Mouse (Mus musculus) hindbrain, embryonic 13.5 days (tissue): ENCODE measurements at regions not wholly inside any gene's neighbourhood (a gene's known extent, or its start where the extent isn't known, plus 50 kb on each side); places are given as distances from the start of the nearest gene placed in this dataset.

Experiments
- ATAC-seq: fragments of 200-750 bp; cut with Nextera tagmentation; 2 replicates; pipeline ENCODE4 v1.8.0; 2017; ENCODE audit warnings: moderate TSS enrichment; ENCODE audit not compliant: low FRiP score
- H3K27ac ChIP-seq: fragments of 300-500 bp; sonication (generic); 2 replicates; pipeline ENCODE4 v1.5.1; 2015; ENCODE audit warnings: inconsistent platforms, mild to moderate bottlenecking, moderate library complexity
- H3K27me3 ChIP-seq: fragments of 300-500 bp; sonication (generic); 2 replicates; pipeline ENCODE4 v1.6.1; 2015; ENCODE audit warnings: mild to moderate bottlenecking, inconsistent platforms
- H3K36me3 ChIP-seq: fragments of 300-500 bp; sonication (generic); 2 replicates; pipeline ENCODE4 v1.6.1; 2015; ENCODE audit warnings: mild to moderate bottlenecking, inconsistent platforms
- H3K4me1 ChIP-seq: fragments of 300-500 bp; sonication (generic); replicated peaks from 2 replicates; pipeline ENCODE4 v1.6.1; 2015; ENCODE audit warnings: inconsistent platforms
- H3K4me2 ChIP-seq: fragments of 300-500 bp; sonication (generic); 2 replicates; pipeline ENCODE4 v1.6.1; 2015; ENCODE audit warnings: inconsistent platforms, mild to moderate bottlenecking, moderate library complexity
- H3K4me3 ChIP-seq: fragments of 300-500 bp; sonication (generic); 2 replicates; pipeline ENCODE4 v1.5.1; 2015; ENCODE audit warnings: mild to moderate bottlenecking, inconsistent platforms
- H3K9ac ChIP-seq: fragments of 300-500 bp; sonication (generic); 2 replicates; pipeline ENCODE4 v1.6.1; 2015; ENCODE audit warnings: mild to moderate bottlenecking, inconsistent platforms
- H3K9me3 ChIP-seq: fragments of 300-500 bp; sonication (generic); 2 replicates; pipeline ENCODE4 v1.6.1; 2016; ENCODE audit warnings: inconsistent platforms
- WGBS: fragments of 180-500 bp; shearing (Covaris S2); methylation state at CpG from one replicate; pipeline ENCODE4 v1.1.7; 2015; 5-methylcytosine and 5-hydroxymethylcytosine counted together

GRCm38 (mm10) chr1:35708176-35708788, 359.9 kb upstream of the Hs6st1 start:
- Histone ChIP-seq H3K4me1 (no peaks in the 10 kb centered on the region), H3K4me3 (no peak overlapping the region), H3K9ac (no peak overlapping the region), H3K27me3 (no peaks in the 10 kb centered on the region), H3K36me3 (no peaks in the 10 kb centered on the region), H3K9me3 (no peaks in the 10 kb centered on the region), H3K27ac (no peak overlapping the region), H3K4me2 (no peak overlapping the region)
- no peak for ATAC-seq
- WGBS, result 93% methylated on average over 2 of the region's 2 CpGs

DNA sequence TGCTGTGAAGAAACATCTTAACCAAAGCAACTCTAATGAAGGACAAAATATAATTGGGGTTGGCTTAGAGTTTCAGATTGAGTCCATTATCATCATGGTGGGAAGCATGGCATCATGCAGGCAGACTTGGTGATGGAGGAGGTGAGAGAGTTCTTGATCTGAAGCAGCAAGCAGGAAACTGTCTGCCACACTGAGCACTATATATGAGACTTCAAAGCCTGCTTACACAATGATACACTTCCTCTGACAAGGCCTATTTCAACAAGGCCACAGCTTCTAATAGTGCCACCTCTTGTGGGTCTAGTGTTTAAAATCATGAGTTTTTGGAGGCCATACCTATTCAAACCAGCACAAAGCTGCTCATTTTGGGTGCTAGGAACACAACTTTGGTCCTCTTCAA, 359.0 kb upstream of the Hs6st1 start:
- Histone ChIP-seq H3K27ac (no peak overlapping the region), H3K9ac (no peak overlapping the region), H3K4me3 (no peak overlapping the region), H3K9me3 (no peaks in the 10 kb centered on the region), H3K27me3 (no peaks in the 10 kb centered on the region), H3K4me1 (no peaks in the 10 kb centered on the region), H3K36me3 (no peaks in the 10 kb centered on the region), H3K4me2 (no peak overlapping the region)
- ATAC-seq, result no peak

DNA sequence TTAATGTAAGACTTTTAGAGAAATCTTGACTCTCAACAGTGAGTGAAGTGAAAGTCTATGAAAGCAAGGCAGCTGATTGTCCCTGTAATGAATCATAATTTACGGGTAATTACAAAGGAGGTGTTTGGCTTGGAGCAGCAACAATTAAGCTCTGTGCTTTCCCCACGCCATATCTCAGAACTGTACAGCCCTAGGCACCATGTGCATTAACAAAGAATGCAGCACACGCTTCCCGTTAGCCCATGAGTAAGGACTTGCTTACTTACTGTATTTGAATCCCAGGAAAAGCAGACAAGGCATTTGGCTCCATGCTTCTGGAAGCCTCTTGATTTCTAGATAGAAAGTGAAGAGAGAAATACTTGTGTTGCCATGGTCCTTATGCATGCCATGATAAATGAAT, 354.2 kb upstream of the Hs6st1 start:
- Histone ChIP-seq H3K4me2 (no peak overlapping the region), H3K27me3 (no peaks in the 10 kb centered on the region), H3K27ac (no peak overlapping the region), H3K4me3 (no peak overlapping the region), H3K9ac (no peak overlapping the region), H3K36me3 (no peaks in the 10 kb centered on the region), H3K9me3 (no peaks in the 10 kb centered on the region), H3K4me1 (no peaks in the 10 kb centered on the region)
- no peak for ATAC-seq
- 80% methylated on average over 4 of the region's 4 CpGs for WGBS

DNA sequence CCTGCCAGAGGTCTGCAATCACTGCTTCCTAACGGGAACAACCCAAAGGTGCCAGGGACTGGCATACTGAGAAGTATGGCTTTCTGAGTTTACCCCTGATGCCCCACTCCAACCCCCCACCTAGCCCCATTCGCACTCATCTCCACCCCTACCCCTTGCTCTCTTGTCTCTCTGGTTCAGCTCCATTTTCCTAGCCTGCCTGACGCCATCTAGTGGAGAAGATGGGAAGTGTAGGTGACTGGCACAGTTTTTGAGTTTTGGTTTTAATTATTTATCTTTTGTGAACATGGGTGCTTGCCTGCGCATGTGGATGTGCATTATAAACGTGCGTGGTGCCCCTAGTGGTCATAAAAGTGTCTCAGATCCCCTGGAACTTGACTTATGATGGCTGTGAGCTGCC, 352.3 kb upstream of the Hs6st1 start:
- Histone ChIP-seq H3K9ac (no peak overlapping the region), H3K4me1 (no peaks in the 10 kb centered on the region), H3K36me3 (no peaks in the 10 kb centered on the region), H3K9me3 (no peaks in the 10 kb centered on the region), H3K4me3 (no peak overlapping the region), H3K27ac (no peak overlapping the region), H3K4me2 (no peak overlapping the region), H3K27me3 (no peaks in the 10 kb centered on the region)
- 62% methylated on average over 6 of the region's 6 CpGs for WGBS
- no peak for ATAC-seq

DNA sequence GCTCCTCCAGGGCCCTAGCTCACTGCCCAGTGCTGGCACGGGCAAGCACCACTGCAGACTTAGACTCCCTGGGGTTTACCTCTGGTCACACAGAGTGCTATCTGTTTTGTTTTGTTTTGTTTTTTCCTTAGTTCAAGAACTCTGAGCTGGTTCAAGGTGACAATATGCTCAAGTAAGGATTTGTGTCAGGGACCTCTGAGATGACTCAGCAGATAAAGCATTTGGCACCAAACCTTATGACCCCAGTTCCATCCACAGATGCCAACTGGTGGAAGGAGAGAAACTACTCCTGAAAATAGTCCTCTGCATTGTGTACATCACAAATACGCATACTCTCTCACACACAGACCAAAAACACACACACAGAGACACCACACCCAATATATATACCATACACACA, 351.0 kb upstream of the Hs6st1 start:
- H3K36me3 ChIP-seq, result no peaks in the 10 kb centered on the region
- H3K4me1 ChIP-seq, result no peaks in the 10 kb centered on the region
- H3K4me3 ChIP-seq, result no peak overlapping the region
- 83% methylated on average over 2 of the region's 2 CpGs for WGBS
- H3K4me2 ChIP-seq, result no peak overlapping the region
- H3K9me3 ChIP-seq, result no peaks in the 10 kb centered on the region
- no peak overlapping the region for H3K9ac ChIP-seq
- no peaks in the 10 kb centered on the region for H3K27me3 ChIP-seq
- no peak overlapping the region for H3K27ac ChIP-seq
- no peak for ATAC-seq

GRCm38 (mm10) chr1:35717659-35718058, 350.5 kb upstream of the Hs6st1 start:
- 60% methylated on average over 2 of the region's 2 CpGs for WGBS
- no peak overlapping the region for H3K4me3 ChIP-seq
- H3K9ac ChIP-seq, result no peak overlapping the region
- H3K4me1 ChIP-seq, result no peaks in the 10 kb centered on the region
- no peaks in the 10 kb centered on the region for H3K36me3 ChIP-seq
- H3K4me2 ChIP-seq, result no peak overlapping the region
- no peaks in the 10 kb centered on the region for H3K9me3 ChIP-seq
- no peak overlapping the region for H3K27ac ChIP-seq
- no peak for ATAC-seq
- H3K27me3 ChIP-seq, result no peaks in the 10 kb centered on the region

DNA sequence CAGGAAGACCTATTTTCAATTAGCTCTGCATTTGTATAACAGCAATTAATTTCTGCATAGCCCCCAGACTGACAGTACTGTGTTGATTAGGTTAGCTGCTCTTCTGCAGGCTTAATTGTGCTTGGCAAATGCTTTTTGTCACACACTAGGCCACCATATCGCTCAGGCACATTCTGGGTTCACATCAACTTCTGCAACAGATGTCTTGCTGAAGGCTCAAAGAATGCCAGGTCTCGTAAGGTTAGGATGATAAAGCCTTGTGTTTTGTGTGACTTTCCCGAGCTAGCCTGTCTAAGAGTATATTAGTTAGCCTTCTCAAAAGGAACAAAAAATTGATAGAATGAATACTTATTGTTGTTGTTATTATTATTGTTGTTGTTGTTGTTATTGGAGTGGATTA, 348.1 kb upstream of the Hs6st1 start:
- Histone ChIP-seq H3K36me3 (no peaks in the 10 kb centered on the region), H3K9me3 (no peaks in the 10 kb centered on the region), H3K27me3 (no peaks in the 10 kb centered on the region), H3K4me2 (no peak overlapping the region), H3K9ac (no peak overlapping the region), H3K4me3 (no peak overlapping the region), H3K27ac (no peak overlapping the region), H3K4me1 (peaks cover 3% of the 10 kb centered on the region; the same call in 1 of the 2 replicates)
- WGBS, result 73% methylated on average over 3 of the region's 3 CpGs
- ATAC-seq, result no peak

- Histone ChIP-seq H3K9ac (no peak overlapping the region), H3K27ac (no peak overlapping the region), H3K4me2 (no peak overlapping the region), H3K4me3 (no peak overlapping the region), H3K9me3 (no peaks in the 10 kb centered on the region), H3K4me1 (peaks cover 3% of the 10 kb centered on the region; the same call in 1 of the 2 replicates), H3K36me3 (no peaks in the 10 kb centered on the region), H3K27me3 (no peaks in the 10 kb centered on the region)
- 84% methylated on average over 3 of the region's 3 CpGs for WGBS
- no peak for ATAC-seq
These were observed 343.8 kb upstream of the Hs6st1 start for GRCm38 (mm10) chr1:35724366-35724900.

DNA sequence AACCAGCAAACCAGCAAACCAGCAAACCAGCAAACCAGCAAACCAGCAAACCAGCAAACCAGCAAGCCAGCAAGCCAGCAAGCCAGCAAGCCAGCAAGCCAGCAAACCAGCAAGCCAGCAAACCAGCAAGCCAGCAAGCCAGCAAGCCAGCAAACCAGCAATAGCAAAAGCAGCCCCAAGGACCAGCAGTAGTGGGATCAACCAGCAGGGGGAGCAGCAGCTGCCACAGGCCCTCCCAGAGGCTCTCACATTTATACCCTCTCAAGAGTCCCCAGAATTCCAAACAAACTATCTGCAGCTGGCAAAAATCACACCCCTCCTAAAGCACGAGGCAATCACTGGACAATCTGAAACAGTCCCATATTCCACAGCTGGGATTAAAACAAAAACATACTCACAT, 341.6 kb upstream of the Hs6st1 start:
- no peak overlapping the region for H3K4me2 ChIP-seq
- ATAC-seq, result no peak
- H3K9ac ChIP-seq, result no peak overlapping the region
- no peak overlapping the region for H3K27ac ChIP-seq
- no peaks in the 10 kb centered on the region for H3K9me3 ChIP-seq
- WGBS, result 52% methylated on average over 1 of the region's 1 CpGs
- H3K4me1 ChIP-seq, result peaks cover 3% of the 10 kb centered on the region; the same call in 1 of the 2 replicates
- no peak overlapping the region for H3K4me3 ChIP-seq
- no peaks in the 10 kb centered on the region for H3K36me3 ChIP-seq
- no peaks in the 10 kb centered on the region for H3K27me3 ChIP-seq

- H3K36me3 ChIP-seq, result no peaks in the 10 kb centered on the region
- no peak overlapping the region for H3K4me2 ChIP-seq
- H3K4me3 ChIP-seq, result no peak overlapping the region
- no peak overlapping the region for H3K27ac ChIP-seq
- no peak overlapping the region for H3K9ac ChIP-seq
- no peak for ATAC-seq
- H3K4me1 ChIP-seq, result peaks cover 3% of the 10 kb centered on the region; the same call in 1 of the 2 replicates
- H3K27me3 ChIP-seq, result no peaks in the 10 kb centered on the region
- no peaks in the 10 kb centered on the region for H3K9me3 ChIP-seq
- WGBS, result 94% methylated on average over 8 of the region's 8 CpGs
These were observed 340.8 kb upstream of the Hs6st1 start for GRCm38 (mm10) chr1:35727310-35727990.

- no peak overlapping the region for H3K27ac ChIP-seq
- H3K9me3 ChIP-seq, result no peaks in the 10 kb centered on the region
- ATAC-seq, result no peak
- 90% methylated on average over 5 of the region's 5 CpGs for WGBS
- H3K27me3 ChIP-seq, result no peaks in the 10 kb centered on the region
- no peak overlapping the region for H3K9ac ChIP-seq
- no peak overlapping the region for H3K4me2 ChIP-seq
- no peaks in the 10 kb centered on the region for H3K36me3 ChIP-seq
- no peak overlapping the region for H3K4me3 ChIP-seq
- no peaks in the 10 kb centered on the region for H3K4me1 ChIP-seq
These were observed 338.4 kb upstream of the Hs6st1 start for GRCm38 (mm10) chr1:35729785-35730295.

DNA sequence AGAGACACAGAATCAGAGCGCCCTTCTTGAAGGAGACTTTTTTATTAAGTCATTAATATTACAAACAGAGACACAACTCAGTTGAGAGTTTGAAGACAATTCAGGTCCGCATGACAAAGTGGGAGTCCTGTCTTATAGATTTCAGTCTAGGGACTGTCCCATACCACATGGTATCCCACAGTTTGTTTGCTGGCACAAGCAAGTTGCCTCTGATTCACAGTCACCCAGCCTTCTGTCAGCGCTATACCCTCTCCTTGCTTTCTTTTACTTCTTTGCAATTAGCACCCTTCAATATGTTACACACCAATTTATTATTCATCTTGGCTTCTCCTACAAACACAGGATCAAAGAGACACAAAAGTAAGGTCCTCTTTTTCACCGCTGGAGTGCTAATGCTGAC, 337.9 kb upstream of the Hs6st1 start:
- H3K4me1 ChIP-seq, result no peaks in the 10 kb centered on the region
- no peaks in the 10 kb centered on the region for H3K36me3 ChIP-seq
- no peak overlapping the region for H3K27ac ChIP-seq
- H3K9ac ChIP-seq, result no peak overlapping the region
- no peak for ATAC-seq
- no peaks in the 10 kb centered on the region for H3K9me3 ChIP-seq
- H3K27me3 ChIP-seq, result no peaks in the 10 kb centered on the region
- WGBS, result 88% methylated on average over 4 of the region's 4 CpGs
- no peak overlapping the region for H3K4me3 ChIP-seq
- no peak overlapping the region for H3K4me2 ChIP-seq

DNA sequence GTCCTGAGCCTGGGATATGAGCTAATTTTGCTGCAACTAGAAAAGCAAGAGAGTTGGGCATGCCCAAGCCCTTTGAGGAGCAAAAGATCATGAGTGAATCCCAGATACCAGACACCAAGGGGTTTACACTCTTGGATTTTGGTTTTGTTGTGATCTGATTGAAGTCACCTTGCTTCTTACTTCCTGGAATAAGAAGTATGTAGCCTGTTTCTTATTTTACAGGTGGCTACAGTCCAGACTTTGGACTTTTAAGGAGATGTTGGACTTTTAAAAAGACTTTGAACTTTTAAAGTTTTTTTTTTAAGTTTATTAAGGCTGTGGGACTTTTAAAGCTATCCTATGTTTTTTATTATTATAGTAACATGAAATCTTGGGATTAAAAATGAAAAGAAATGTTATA, 332.0 kb upstream of the Hs6st1 start:
- H3K36me3 ChIP-seq, result no peaks in the 10 kb centered on the region
- no peaks in the 10 kb centered on the region for H3K27me3 ChIP-seq
- H3K4me2 ChIP-seq, result no peak overlapping the region
- H3K27ac ChIP-seq, result no peak overlapping the region
- H3K4me1 ChIP-seq, result no peaks in the 10 kb centered on the region
- no peak overlapping the region for H3K9ac ChIP-seq
- H3K4me3 ChIP-seq, result no peak overlapping the region
- no peak for ATAC-seq
- no peaks in the 10 kb centered on the region for H3K9me3 ChIP-seq
